Mouse (Mus musculus): ENCODE measurements at regions not wholly inside any gene's neighbourhood (a gene's known extent, or its start where the extent isn't known, plus 50 kb on each side); places are given as distances from the start of the nearest gene placed in this dataset.

- no peak for DNase-seq
These were observed 57.8 kb downstream of the Lsm3 start for GRCm38 (mm10) chr6:91573487-91573886.

GRCm38 (mm10) chr6:91574414-91574813, 58.7 kb downstream of the Lsm3 start:
- no peak for DNase-seq

- DNase-seq = peak; percentile 82
These were observed 60.1 kb downstream of the Lsm3 start for GRCm38 (mm10) chr6:91575662-91576364.

GRCm38 (mm10) chr6:91576906-91577305, 61.2 kb downstream of the Lsm3 start:
- no peak for DNase-seq

GRCm38 (mm10) chr6:91579666-91580065, 63.9 kb downstream of the Lsm3 start:
- DNase-seq = no peak

GRCm38 (mm10) chr6:91580607-91581006, 64.9 kb downstream of the Lsm3 start:
- DNase-seq = no peak

- DNase-seq = no peak
These were observed 66.6 kb downstream of the Lsm3 start for GRCm38 (mm10) chr6:91582338-91582737.

- no peak for DNase-seq
These were observed 67.6 kb downstream of the Lsm3 start for GRCm38 (mm10) chr6:91583346-91583745.

- DNase-seq = no peak
These were observed 69.8 kb downstream of the Lsm3 start for GRCm38 (mm10) chr6:91585543-91585942.

GRCm38 (mm10) chr6:91589181-91589580, 73.5 kb downstream of the Lsm3 start:
- DNase-seq = no peak

- DNase-seq = no peak
These were observed 74.7 kb downstream of the Lsm3 start for GRCm38 (mm10) chr6:91590395-91590794.

- DNase-seq = peak; percentile 36
These were observed 75.3 kb downstream of the Lsm3 start for GRCm38 (mm10) chr6:91590806-91591571.

- DNase-seq = no peak
These were observed 76.9 kb downstream of the Lsm3 start for GRCm38 (mm10) chr6:91592651-91593050.

- peak; percentile 96 for DNase-seq
These were observed 83.2 kb downstream of the Lsm3 start for GRCm38 (mm10) chr6:91598942-91599341.

GRCm38 (mm10) chr6:91600116-91600515, 83.7 kb upstream of the Slc6a6 start:
- no peak for DNase-seq

- DNase-seq = peak; percentile 31
These were observed 77.1 kb upstream of the Slc6a6 start for GRCm38 (mm10) chr6:91606634-91607215.

GRCm38 (mm10) chr6:91607613-91608272, 76.1 kb upstream of the Slc6a6 start:
- no peak for DNase-seq

- no peak for DNase-seq
These were observed 74.2 kb upstream of the Slc6a6 start for GRCm38 (mm10) chr6:91609671-91610070.

- no peak for DNase-seq
These were observed 68.8 kb upstream of the Slc6a6 start for GRCm38 (mm10) chr6:91615022-91615421.

- DNase-seq = peak; percentile 27
These were observed 67.3 kb upstream of the Slc6a6 start for GRCm38 (mm10) chr6:91616541-91616940.

GRCm38 (mm10) chr6:91617031-91617596, 66.7 kb upstream of the Slc6a6 start:
- DNase-seq = peak; percentile 42

GRCm38 (mm10) chr6:91617685-91618084, 66.2 kb upstream of the Slc6a6 start:
- DNase-seq = no peak

- no peak for DNase-seq
These were observed 64.8 kb upstream of the Slc6a6 start for GRCm38 (mm10) chr6:91619009-91619408.

Measured in heart, postnatal 4 days (tissue).